Mouse (Mus musculus) lung, postnatal 14 days (tissue): ENCODE results near the gene Urah.

Source experiments
- DNase-seq: peaks from one replicate; pipeline ENCODE4 v3.0.0; 2021

Gene Urah

DNA sequence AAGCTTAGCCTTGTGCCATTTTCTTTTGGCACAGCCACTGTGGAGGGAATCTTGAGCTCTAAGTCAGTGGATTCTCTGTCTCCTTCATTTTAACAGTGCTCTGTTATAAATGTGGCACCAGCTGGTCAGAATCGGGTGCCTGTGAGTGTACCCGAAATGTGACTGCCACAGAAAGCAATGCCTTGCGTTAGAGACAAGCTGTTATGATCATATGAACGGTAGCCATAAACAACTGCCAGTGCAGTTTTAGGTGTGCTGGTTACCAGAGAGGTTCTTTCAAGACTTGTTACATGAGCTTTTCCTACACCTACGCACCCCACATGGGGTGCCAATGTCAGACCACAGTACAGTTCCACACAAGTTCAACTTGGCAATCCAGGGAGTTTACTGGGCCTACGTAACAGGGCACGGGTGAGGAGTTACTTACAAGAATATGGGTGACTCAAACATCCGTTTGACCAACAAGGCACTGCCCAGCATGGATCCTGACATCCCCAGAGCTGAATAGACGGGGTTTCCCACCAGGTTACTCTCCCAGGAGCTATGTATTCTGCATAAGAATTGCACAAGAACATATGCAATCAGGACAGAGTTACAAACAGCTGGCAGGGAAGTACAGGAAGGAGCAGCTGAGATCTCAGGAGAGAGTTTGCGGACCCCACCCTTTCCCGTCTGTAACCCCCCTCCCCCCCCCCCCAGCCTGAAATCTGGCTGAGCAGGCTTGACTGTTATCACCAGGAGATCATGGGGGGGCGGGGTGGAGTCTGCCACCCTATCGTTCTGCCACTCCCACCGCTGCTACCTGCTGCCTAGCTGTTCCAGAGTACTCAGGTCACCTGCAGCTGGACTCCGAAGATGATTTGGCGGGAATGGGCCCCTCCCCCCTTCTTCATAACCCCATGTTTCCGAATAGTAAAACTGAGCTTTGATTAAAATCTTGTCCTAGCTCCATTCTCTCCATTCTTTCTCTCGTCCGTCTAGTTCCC, 6.2 kb downstream of the Urah start:
- no peak for DNase-seq

DNA sequence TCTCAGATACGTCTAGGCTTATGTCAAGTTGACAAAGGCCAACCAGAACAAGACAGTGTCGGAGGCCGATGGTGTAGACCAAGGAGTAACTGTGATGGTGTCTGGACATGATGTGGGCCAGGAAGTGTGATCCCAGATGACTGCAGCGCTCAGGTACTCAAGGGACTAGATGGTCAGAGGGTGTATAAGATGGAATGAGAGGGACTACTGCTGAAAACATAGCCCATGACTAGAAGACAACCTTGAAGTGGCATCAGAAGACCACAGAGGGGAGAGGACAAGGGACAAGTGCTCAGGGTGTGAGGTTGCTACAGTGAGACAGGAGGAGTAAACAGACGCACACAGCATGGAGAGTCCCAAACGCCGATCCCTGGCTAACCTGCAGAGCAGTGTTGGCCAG, 9.0 kb downstream of the Urah start:
- no peak for DNase-seq

DNA sequence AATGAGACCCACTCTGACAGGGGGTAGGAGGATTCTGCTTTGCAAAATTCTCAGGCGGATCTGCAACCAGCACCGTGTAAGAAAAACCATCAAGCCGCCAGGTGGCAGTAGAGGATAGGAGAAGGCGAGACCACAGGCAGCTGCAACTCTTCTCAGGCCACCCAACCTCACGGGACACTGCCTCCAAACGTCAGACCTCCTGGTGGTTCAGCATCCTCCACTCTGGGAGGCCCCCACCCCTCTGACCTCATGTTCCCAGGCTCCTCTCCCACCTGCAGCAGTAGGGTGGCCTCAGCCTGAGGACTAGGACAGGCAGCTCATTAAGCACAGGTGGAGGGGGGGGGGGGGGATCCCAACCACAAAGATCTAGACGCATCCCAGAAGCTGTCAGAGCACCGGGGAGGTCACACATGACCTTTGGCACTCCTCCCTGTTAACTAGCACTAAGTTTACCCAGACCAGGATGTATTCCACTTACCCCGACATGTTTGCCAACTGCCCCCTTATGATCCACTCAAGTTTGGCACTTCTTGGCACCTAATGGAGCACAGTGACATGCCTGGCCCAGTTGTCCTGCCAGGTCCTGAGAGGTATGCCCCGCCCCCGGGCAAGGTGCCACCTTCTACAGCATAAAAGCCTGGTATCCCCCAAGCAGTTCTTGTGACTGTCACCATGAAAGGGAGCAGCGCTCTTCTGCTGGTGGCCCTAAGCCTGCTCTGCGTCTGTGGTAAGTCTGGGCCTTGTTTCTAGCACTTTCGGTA, 10.3 kb downstream of the Urah start, which contains the start of gene Scgb1c1:
Gene Scgb1c1, plus strand, starts transcription at position 643 of the 761 bp plus-strand sequence.
- DNase-seq = peak; percentile 98

DNA sequence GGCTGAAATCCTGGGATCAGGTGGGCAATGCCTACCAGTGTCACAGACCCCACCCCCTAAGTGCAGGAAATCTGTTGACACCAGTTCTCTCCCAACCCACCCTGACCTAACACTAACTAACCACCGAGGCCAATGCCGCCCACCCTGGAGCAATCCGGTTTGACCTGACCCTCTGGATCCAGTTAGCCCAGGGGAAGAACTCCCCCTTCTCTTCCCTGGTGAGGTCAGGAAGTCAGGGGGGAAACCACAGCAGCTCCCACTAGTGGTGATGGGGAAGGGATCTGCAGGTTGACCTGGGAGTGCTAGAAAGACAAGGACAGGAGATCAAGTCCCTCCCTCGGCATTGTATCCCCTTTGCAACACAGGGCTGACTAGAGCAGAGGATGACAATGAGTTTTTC, 10.9 kb downstream of the Urah start:
- DNase-seq = no peak

GRCm38 (mm10) chr7:140846676-140847075, 11.9 kb downstream of the Urah start:
- no peak for DNase-seq

- DNase-seq = peak; percentile 46
Observed at GRCm38 (mm10) chr7:140847755-140848580, 13.2 kb downstream of the Urah start, which contains the start of gene Odf3. TSS of gene Odf3 (plus strand) at chr7:140847805.

DNA sequence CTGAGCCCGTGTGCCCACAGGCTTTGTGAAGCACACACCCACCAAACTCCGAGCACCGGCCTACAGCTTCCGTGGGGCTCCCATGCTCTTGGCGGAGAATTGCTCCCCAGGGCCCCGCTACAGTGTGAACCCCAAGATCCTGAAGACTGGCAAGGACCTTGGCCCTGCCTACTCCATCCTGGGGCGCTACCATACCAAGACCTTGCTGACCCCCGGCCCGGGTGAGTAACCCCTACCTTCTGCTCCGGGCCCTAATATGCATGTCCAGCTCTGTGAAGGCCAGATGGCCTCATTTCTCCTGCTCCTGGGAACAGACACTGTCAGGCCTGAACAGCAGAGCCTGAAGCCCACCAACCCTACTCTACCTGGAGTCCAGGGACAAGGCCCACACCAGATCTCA, 13.8 kb downstream of the Urah start:
- DNase-seq = no peak

DNA sequence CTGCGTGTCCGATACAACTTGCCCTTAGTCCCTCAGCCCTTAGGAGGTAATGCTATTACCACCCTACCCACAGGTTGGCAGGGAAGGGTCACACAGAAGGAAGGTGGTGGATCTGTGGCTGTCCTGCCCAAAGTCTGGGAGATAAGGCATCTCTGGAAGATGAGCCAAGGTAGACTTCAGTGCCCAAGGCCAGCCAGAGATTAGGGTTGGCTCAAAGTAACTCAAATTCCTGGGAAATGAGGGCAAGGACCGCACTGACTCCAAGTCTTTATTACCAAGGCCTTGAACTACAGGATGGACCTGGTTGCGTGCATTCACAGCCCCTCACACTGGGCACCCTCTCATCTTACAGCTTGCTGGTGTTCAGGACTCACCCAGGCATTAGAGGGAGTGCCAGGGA, 17.1 kb downstream of the Urah start:
- DNase-seq = no peak

GRCm38 (mm10) chr7:140853386-140853785, 18.6 kb downstream of the Urah start:
- no peak for DNase-seq

DNA sequence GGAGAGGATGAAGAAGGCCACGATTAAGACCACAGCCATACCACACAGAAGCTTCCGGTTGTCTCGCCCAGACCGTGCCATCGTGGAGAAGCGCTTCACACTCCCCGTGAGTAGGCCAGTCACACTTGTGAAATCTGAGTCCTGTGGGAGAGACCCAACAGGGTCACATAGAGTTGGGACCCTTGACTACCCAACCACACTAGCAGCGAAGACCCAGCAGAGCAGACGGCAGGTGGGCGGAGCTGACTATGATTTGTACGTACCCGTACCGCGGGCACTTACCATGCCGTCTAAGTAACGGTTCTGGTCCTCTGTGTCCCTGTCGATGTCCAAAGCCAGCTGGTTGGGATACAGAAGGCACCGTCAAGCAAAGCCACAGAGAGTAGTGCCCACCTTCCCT, 19.7 kb downstream of the Urah start:
- DNase-seq = no peak

GRCm38 (mm10) chr7:140855181-140855580, 20.4 kb downstream of the Urah start:
- no peak for DNase-seq

GRCm38 (mm10) chr7:140855860-140856784, 21.3 kb downstream of the Urah start, which contains the start of gene Gm45785:
TSS of gene Gm45785 (minus strand) at chr7:140856331.
- peak; percentile 83 for DNase-seq

GRCm38 (mm10) chr7:140856785-140857549, 22.1 kb downstream of the Urah start, which contains the start of gene Ric8a:
TSS of gene Ric8a (plus strand) at chr7:140856957.
- DNase-seq = peak; percentile 91

- DNase-seq = no peak
Observed at GRCm38 (mm10) chr7:140857550-140858505, 23.0 kb downstream of the Urah start, which contains the start of gene Bet1l. TSS of gene Bet1l (minus strand) at chr7:140857577.

- DNase-seq = no peak
Observed at GRCm38 (mm10) chr7:140858746-140859145, 23.9 kb downstream of the Urah start.

DNA sequence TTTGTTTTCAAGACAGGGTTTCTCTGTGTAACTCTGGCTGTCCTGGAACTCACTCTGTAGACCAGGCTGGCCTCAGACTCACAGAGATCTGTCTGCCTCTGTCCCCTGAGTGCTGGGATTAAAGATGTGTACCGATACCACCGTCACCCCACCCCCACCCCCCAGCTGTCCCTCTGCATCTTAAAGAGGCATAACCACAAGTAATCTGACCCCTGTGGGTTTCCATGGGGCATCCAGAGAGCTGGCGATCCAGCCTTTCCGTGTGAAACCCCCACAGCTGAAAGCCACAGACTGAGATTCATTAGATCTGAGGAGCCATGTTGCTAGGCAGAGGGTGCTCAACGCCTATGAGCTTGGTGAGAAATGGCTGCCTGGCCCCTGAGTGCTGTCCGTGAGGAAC, 25.2 kb downstream of the Urah start:
- no peak for DNase-seq

DNA sequence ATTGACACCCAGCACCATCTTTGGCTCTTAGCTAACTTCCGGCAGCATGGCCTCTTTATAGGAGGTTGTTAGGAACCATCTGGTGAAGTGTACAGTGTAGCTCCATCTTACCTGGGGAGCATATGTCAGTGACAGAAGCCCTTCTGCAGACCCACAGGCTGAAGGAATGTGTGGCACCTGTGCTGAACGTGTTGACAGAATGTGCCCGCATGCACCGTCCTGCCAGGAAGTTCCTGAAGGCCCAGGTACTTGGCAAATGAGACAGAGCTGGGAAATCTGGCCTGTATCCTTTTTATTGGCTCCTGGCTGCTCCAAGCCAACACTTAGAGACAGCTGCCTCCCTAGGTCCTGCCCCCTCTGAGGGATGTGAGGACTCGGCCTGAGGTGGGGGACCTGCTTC, 25.9 kb downstream of the Urah start:
- no peak for DNase-seq

GRCm38 (mm10) chr7:140864761-140865160, 29.9 kb downstream of the Urah start:
- no peak for DNase-seq

- DNase-seq = no peak
Observed at GRCm38 (mm10) chr7:140874224-140874623, 39.4 kb downstream of the Urah start.
